Mouse (Mus musculus): Measurements from ENCODE around the gene Stk25. TPM values are rescaled to one million over a fixed set of nuclear protein-coding genes. Genes with fewer than 3 reads are reported as not detected.
A peak's percentile ranks its signal among the peaks of the same experiment; 100 is the strongest.

Gene Stk25
- polyA plus RNA-seq, 1 experiment from 2014 or later, result 365 TPM

- Histone ChIP-seq H3K9ac (no peak overlapping the region), H3K4me1 (replicated peaks) (peaks cover 28% of the 10 kb centered on the region), H3K36me3 (peaks cover 15% of the 10 kb centered on the region; the same call in 1 of the 2 replicates), H3K27me3 (no peaks in the 10 kb centered on the region), H3K4me3 (no peak overlapping the region), H3K4me2 (no peak overlapping the region), H3K27ac (replicated peaks) (no peak overlapping the region), H3K9me3 (no peaks in the 10 kb centered on the region)
- ATAC-seq (ENCODE audit: low FRiP score, low read depth), result no peak
- 94% methylated on average over 8 of the region's 8 CpGs for WGBS
These were observed 32.6 kb upstream of the Stk25 start for GRCm38 (mm10) chr1:93691106-93691505.

- Histone ChIP-seq H3K4me3 (no peak overlapping the region), H3K9me3 (no peaks in the 10 kb centered on the region), H3K4me2 (no peak overlapping the region), H3K9ac (no peak overlapping the region), H3K36me3 (peaks cover 8% of the 10 kb centered on the region; the same call in 1 of the 2 replicates), H3K27ac (replicated peaks) (no peak overlapping the region), H3K4me1 (replicated peaks) (peaks cover 30% of the 10 kb centered on the region), H3K27me3 (no peaks in the 10 kb centered on the region)
- ATAC-seq (ENCODE audit: low FRiP score, low read depth), result no peak
- WGBS, result 84% methylated on average over 7 of the region's 7 CpGs
These were observed 31.5 kb upstream of the Stk25 start for GRCm38 (mm10) chr1:93689901-93690496.

GRCm38 (mm10) chr1:93688154-93688553 is 29.7 kb upstream of the Stk25 start:
- Histone ChIP-seq H3K4me1 (replicated peaks) (peaks cover 34% of the 10 kb centered on the region), H3K9ac (no peak overlapping the region), H3K27me3 (no peaks in the 10 kb centered on the region), H3K36me3 (peaks cover 4% of the 10 kb centered on the region; the same call in 1 of the 2 replicates), H3K9me3 (no peaks in the 10 kb centered on the region), H3K27ac (replicated peaks) (no peak overlapping the region), H3K4me3 (no peak overlapping the region), H3K4me2 (peak overlapping the region; percentile 92; the same call in 1 of the 2 replicates)
- 58% methylated on average over 8 of the region's 8 CpGs for WGBS
- ATAC-seq (ENCODE audit: low FRiP score, low read depth), result no peak

GRCm38 (mm10) chr1:93686961-93687320 is 28.5 kb upstream of the Stk25 start:
- Histone ChIP-seq H3K27me3 (no peaks in the 10 kb centered on the region), H3K9me3 (no peaks in the 10 kb centered on the region), H3K4me1 (replicated peaks) (peaks cover 34% of the 10 kb centered on the region), H3K27ac (replicated peaks) (peak overlapping the region; percentile 87), H3K9ac (peak overlapping the region; percentile 78), H3K4me3 (peak overlapping the region; percentile 71), H3K4me2 (peak overlapping the region; percentile 92), H3K36me3 (peaks cover 4% of the 10 kb centered on the region; the same call in 1 of the 2 replicates)
- no peak for ATAC-seq (ENCODE audit: low FRiP score, low read depth)
- WGBS, result 31% methylated on average over 3 of the region's 3 CpGs

- H3K36me3 ChIP-seq, result peaks cover 3% of the 10 kb centered on the region; the same call in 1 of the 2 replicates
- no peaks in the 10 kb centered on the region for H3K9me3 ChIP-seq
- peak; percentile 85 for ATAC-seq (ENCODE audit: low FRiP score, low read depth)
- H3K4me1 ChIP-seq (replicated peaks), result peaks cover 34% of the 10 kb centered on the region
- no peaks in the 10 kb centered on the region for H3K27me3 ChIP-seq
- H3K27ac ChIP-seq (replicated peaks), result peak overlapping the region; percentile 87
- peak overlapping the region; percentile 92 for H3K4me2 ChIP-seq
- peak overlapping the region; percentile 71 for H3K4me3 ChIP-seq
- H3K9ac ChIP-seq, result peak overlapping the region; percentile 78
- 1% methylated on average over 51 of the region's 51 CpGs for WGBS
These were observed 27.9 kb upstream of the Stk25 start for GRCm38 (mm10) chr1:93686245-93686960.

- H3K4me1 ChIP-seq (replicated peaks), result peaks cover 34% of the 10 kb centered on the region
- H3K9ac ChIP-seq, result peak within 1 kb of the TSS; percentile 78
- under 1% methylated on average over 78 of the region's 78 CpGs for WGBS
- ATAC-seq (ENCODE audit: low FRiP score, low read depth), result peak; percentile 71
- peak within 1 kb of the TSS; percentile 87 for H3K27ac ChIP-seq (replicated peaks)
- H3K9me3 ChIP-seq, result no peaks in the 10 kb centered on the region
- H3K36me3 ChIP-seq, result no peaks in the 10 kb centered on the region
- peak within 1 kb of the TSS; percentile 92 for H3K4me2 ChIP-seq
- no peaks in the 10 kb centered on the region for H3K27me3 ChIP-seq
- H3K4me3 ChIP-seq, result peak within 1 kb of the TSS; percentile 71
These were observed 27.2 kb upstream of the Stk25 start, which contains the start of gene Bok for GRCm38 (mm10) chr1:93685401-93686244. Gene Bok, plus strand, starts transcription at chr1:93685660.

- no peak overlapping the region for H3K27ac ChIP-seq (replicated peaks)
- WGBS, result 75% methylated on average over 7 of the region's 7 CpGs
- no peaks in the 10 kb centered on the region for H3K36me3 ChIP-seq
- peak; percentile 49; the same call in 1 of the 2 replicates for ATAC-seq (ENCODE audit: low FRiP score, low read depth)
- H3K9ac ChIP-seq, result no peak overlapping the region
- H3K9me3 ChIP-seq, result no peaks in the 10 kb centered on the region
- no peak overlapping the region for H3K4me2 ChIP-seq
- H3K4me3 ChIP-seq, result no peak overlapping the region
- H3K27me3 ChIP-seq, result no peaks in the 10 kb centered on the region
- peaks cover 4% of the 10 kb centered on the region; the same call in 1 of the 2 replicates for H3K4me1 ChIP-seq (replicated peaks)
These were observed 21.6 kb upstream of the Stk25 start for GRCm38 (mm10) chr1:93679889-93680568.

GRCm38 (mm10) chr1:93678386-93678785 is 19.9 kb upstream of the Stk25 start:
- H3K4me2 ChIP-seq, result no peak overlapping the region
- H3K4me1 ChIP-seq (replicated peaks), result no peaks in the 10 kb centered on the region
- ATAC-seq (ENCODE audit: low FRiP score, low read depth), result no peak
- no peaks in the 10 kb centered on the region for H3K9me3 ChIP-seq
- no peak overlapping the region for H3K4me3 ChIP-seq
- WGBS, result 66% methylated on average over 2 of the region's 2 CpGs
- no peaks in the 10 kb centered on the region for H3K36me3 ChIP-seq
- H3K9ac ChIP-seq, result no peak overlapping the region
- H3K27ac ChIP-seq (replicated peaks), result no peak overlapping the region
- H3K27me3 ChIP-seq, result no peaks in the 10 kb centered on the region

GRCm38 (mm10) chr1:93672682-93673081 is 14.2 kb upstream of the Stk25 start:
- H3K9ac ChIP-seq, result no peak overlapping the region
- no peaks in the 10 kb centered on the region for H3K36me3 ChIP-seq
- H3K4me1 ChIP-seq (replicated peaks), result peaks cover 10% of the 10 kb centered on the region
- H3K4me3 ChIP-seq, result no peak overlapping the region
- no peaks in the 10 kb centered on the region for H3K27me3 ChIP-seq
- H3K27ac ChIP-seq (replicated peaks), result no peak overlapping the region
- 93% methylated on average over 5 of the region's 5 CpGs for WGBS
- H3K4me2 ChIP-seq, result no peak overlapping the region
- ATAC-seq (ENCODE audit: low FRiP score, low read depth), result no peak
- no peaks in the 10 kb centered on the region for H3K9me3 ChIP-seq

- Histone ChIP-seq H3K27me3 (no peaks in the 10 kb centered on the region), H3K4me3 (no peak overlapping the region), H3K27ac (replicated peaks) (no peak overlapping the region), H3K4me2 (no peak overlapping the region), H3K36me3 (no peaks in the 10 kb centered on the region), H3K9me3 (no peaks in the 10 kb centered on the region), H3K4me1 (replicated peaks) (peaks cover 10% of the 10 kb centered on the region), H3K9ac (no peak overlapping the region)
- no peak for ATAC-seq (ENCODE audit: low FRiP score, low read depth)
These were observed 11.5 kb upstream of the Stk25 start for GRCm38 (mm10) chr1:93669941-93670340.

GRCm38 (mm10) chr1:93668791-93669548 is 10.5 kb upstream of the Stk25 start:
- Histone ChIP-seq H3K9ac (peak overlapping the region; percentile 41), H3K27ac (replicated peaks) (peak overlapping the region; percentile 73), H3K27me3 (no peaks in the 10 kb centered on the region), H3K4me1 (replicated peaks) (peaks cover 10% of the 10 kb centered on the region), H3K4me3 (peak overlapping the region; percentile 40), H3K9me3 (no peaks in the 10 kb centered on the region), H3K36me3 (no peaks in the 10 kb centered on the region), H3K4me2 (peak overlapping the region; percentile 69)
- WGBS, result 10% methylated on average over 17 of the region's 17 CpGs
- ATAC-seq (ENCODE audit: low FRiP score, low read depth), result peak; percentile 89
